Mouse (Mus musculus) lung, postnatal 25 days (tissue): ENCODE data around the gene Sh2b2.
"Not testable (repeated sequence)": the region's sequence is repeated elsewhere in the genome, so short reads cannot be mapped to it uniquely, and the experiment has no call there.

ENCODE experiments used
- DNase-seq: peaks from one replicate; pipeline ENCODE4 v3.0.0; 2022; ENCODE audit warnings: low spot score

Sh2b2 gene

GRCm38 (mm10) chr5:136237607-136238006 lies 8.7 kb downstream of the Sh2b2 start:
- DNase-seq = no peak

- no peak for DNase-seq
Measured at GRCm38 (mm10) chr5:136236611-136237010, 9.7 kb downstream of the Sh2b2 start.

GRCm38 (mm10) chr5:136230348-136231035 lies 15.9 kb downstream of the Sh2b2 start:
- no peak for DNase-seq

GRCm38 (mm10) chr5:136226246-136226876 lies 20.0 kb downstream of the Sh2b2 start:
- DNase-seq = no peak

- no peak for DNase-seq
Measured at GRCm38 (mm10) chr5:136218585-136218984, 27.8 kb downstream of the Sh2b2 start.

GRCm38 (mm10) chr5:136217932-136218381 lies 28.4 kb downstream of the Sh2b2 start:
- DNase-seq = no peak

GRCm38 (mm10) chr5:136217004-136217665 lies 29.2 kb downstream of the Sh2b2 start:
- no peak for DNase-seq

- DNase-seq = no peak
Measured at GRCm38 (mm10) chr5:136215958-136216357, 30.4 kb downstream of the Sh2b2 start.

- no peak for DNase-seq
Measured at GRCm38 (mm10) chr5:136215211-136215610, 31.1 kb downstream of the Sh2b2 start.

GRCm38 (mm10) chr5:136213716-136214115 lies 32.6 kb downstream of the Sh2b2 start:
- no peak for DNase-seq

- DNase-seq = no peak
Measured at GRCm38 (mm10) chr5:136212716-136213115, 33.6 kb downstream of the Sh2b2 start.

GRCm38 (mm10) chr5:136211341-136212102 lies 34.8 kb downstream of the Sh2b2 start:
- DNase-seq = not testable (repeated sequence)

GRCm38 (mm10) chr5:136210549-136210948 lies 35.8 kb downstream of the Sh2b2 start:
- no peak for DNase-seq

GRCm38 (mm10) chr5:136201832-136202231 lies 44.5 kb downstream of the Sh2b2 start:
- peak; percentile 70 for DNase-seq

- no peak for DNase-seq
Measured at GRCm38 (mm10) chr5:136199526-136199925, 46.8 kb downstream of the Sh2b2 start.

GRCm38 (mm10) chr5:136198474-136199391 lies 47.6 kb downstream of the Sh2b2 start, which contains the start of gene Prkrip1:
TSS of gene Prkrip1 (minus strand) at chr5:136198963.
- DNase-seq = peak; percentile 91

- DNase-seq = no peak
Measured at GRCm38 (mm10) chr5:136191870-136192269, 54.5 kb downstream of the Sh2b2 start.

GRCm38 (mm10) chr5:136186723-136187122 lies 59.6 kb downstream of the Sh2b2 start:
- peak; percentile 71 for DNase-seq

- DNase-seq = no peak
Measured at GRCm38 (mm10) chr5:136183766-136184165, 62.6 kb downstream of the Sh2b2 start.

- DNase-seq = no peak
Measured at GRCm38 (mm10) chr5:136182830-136183229, 63.5 kb downstream of the Sh2b2 start.

- no peak for DNase-seq
Measured at GRCm38 (mm10) chr5:136182049-136182448, 64.3 kb downstream of the Sh2b2 start.
